Mouse (Mus musculus): ENCODE data around the gene Tmem198b. TPM values are rescaled to one million over a fixed set of nuclear protein-coding genes. Genes with fewer than 3 reads are reported as not detected.

Tmem198b gene
- polyA plus RNA-seq, 3 experiments from 2014 or later, result 3.9 to 5.3 (median 5.3) TPM

DNA sequence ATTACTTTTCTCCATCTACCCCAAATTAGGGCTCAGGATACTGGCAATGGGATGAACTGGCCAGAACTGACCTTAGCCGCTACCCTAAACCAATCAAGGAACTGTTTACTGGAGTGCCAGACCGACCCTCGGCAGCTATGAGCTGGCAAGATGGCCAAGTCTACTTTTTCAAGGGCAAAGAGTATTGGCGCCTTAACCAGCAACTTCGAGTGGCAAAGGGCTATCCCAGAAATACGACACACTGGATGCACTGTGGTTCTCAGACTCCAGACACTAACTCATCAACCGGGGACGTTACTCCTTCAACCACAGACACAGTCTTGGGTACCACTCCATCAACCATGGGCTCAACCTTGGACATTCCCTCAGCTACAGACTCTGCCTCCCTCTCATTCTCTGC, 5.5 kb downstream of the Tmem198b start:
- ATAC-seq, result no peak

- ATAC-seq, result no peak
Measured at GRCm38 (mm10) chr10:128795581-128795980, 8.6 kb downstream of the Tmem198b start.

DNA sequence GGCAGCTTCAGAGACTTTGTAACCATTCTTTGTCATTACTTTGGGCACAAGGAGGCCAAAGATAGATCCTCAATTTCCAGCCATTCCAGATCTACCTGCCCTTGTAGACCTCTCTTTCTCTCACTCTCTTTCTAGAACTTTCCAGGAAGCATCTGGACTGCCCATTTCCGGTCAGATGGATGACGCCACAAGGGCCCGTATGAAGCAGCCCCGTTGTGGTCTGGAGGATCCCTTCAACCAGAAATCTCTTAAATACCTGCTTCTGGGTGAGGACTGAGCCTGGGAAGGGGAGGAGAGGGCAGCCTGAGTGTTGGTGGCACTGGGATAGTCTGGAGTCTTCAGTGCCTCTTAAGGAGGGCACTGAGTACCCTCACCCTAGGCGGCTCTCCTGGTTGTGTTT, 9.8 kb downstream of the Tmem198b start:
- no peak for ATAC-seq

DNA sequence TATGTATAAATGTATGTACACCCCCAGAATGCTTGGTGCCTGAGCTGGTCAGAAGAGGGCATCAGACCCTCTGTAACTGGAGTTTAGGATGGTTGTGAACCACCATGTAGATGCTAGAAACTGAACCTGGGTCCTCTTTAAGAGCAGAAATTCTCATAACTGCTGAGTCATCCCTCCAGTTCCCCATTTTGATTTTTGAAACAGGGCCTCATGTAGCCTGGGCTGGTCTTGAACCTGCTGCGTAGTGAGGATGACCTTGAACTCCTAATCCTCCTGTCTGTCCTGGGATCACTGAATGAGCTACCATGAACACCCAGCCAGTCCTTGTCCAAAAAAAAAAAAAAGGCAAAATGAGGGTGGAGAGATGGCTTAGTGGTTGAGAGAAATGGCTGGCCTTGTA, 10.9 kb downstream of the Tmem198b start:
- ATAC-seq, result no peak

- no peak for ATAC-seq
Measured at GRCm38 (mm10) chr10:128792041-128792440, 12.1 kb downstream of the Tmem198b start.

- ATAC-seq, result no peak
Measured at GRCm38 (mm10) chr10:128790398-128791124, 13.6 kb downstream of the Tmem198b start, which contains the start of gene Mmp19. Gene Mmp19 (plus strand): TSS chr10:128790910.

DNA sequence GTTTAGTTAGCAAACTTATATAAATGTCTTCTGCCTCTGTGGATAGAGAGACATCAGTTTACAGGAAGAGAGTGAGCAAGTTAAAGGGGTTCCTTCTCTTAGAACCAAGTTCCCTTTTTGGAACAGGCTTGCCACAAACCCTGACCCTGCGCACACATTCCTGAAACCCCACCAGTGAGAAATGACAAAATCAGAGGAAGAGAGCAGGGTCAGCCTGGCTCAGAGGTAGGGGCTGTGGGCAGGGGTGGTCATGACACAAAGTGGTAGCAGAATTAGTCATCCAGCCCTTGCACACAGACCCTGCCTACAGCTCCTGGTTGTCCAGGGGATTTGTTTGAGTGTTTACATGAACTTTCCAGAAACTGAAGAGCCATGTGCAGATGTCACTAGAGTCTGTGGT, 24.0 kb downstream of the Tmem198b start:
- no peak for ATAC-seq

- ATAC-seq, result no peak
Measured at GRCm38 (mm10) chr10:128779011-128779795, 25.0 kb downstream of the Tmem198b start.

DNA sequence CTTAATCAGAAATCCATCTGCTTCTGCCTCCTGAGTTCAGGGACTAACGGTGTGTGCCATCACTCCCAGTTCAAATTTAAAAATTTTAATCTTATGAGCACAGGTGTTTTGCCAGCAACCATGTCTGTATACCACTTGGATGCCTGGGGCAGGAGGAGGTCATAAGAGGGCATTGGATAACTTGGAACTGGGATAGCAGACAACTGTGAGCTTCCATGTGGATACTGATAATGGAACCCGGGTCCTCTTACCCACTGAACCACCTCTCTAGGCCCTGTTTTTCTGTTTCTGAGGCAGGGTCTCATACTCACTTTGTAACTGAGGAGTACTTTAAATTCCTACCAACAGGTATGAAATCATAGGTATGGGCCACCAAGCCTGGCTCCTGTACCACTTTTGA, 25.7 kb downstream of the Tmem198b start:
- no peak for ATAC-seq

DNA sequence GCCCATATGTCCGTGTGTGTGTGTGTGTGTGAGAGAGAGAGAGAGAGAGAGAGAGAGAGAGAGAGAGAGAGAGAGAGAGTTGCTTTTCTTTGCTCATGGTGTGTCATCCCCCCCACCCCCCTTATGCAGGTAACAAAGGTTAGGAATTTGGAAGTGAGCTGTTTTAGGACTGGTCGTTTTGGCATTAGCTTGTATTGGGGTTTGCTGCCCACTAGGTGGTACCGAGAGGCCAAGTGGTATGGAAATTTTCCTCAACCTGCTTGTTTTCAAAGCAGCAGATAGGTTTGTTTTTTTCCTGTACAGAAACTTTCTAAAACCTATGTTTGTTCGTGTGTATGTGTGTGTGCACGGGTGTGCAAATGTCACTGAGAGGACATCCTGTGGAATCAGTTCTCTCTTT, 30.5 kb downstream of the Tmem198b start:
- ATAC-seq, result no peak

- no peak for ATAC-seq
Measured at GRCm38 (mm10) chr10:128772895-128773294, 31.3 kb downstream of the Tmem198b start.

Other genes with a start within 250 kb of the Tmem198b start
- 100 to 1,000 TPM; 110 to 145 (median 137) TPM for gene Pa2g4, start 238.4 kb downstream of the Tmem198b start, polyA plus RNA-seq (2017; shearing (Covaris generic))
- 1 to 10 TPM; 2.6 to 9.3 (median 3.9) TPM for gene Erbb3, start 214.7 kb downstream of the Tmem198b start, polyA plus RNA-seq (2017; shearing (Covaris generic))
- 1,000 to 10,000 TPM; 1,205 to 1,760 (median 1,564) TPM for gene Rps26, start 177.6 kb downstream of the Tmem198b start, polyA plus RNA-seq (2017; shearing (Covaris generic))
- gene Ikzf4, start 158.4 kb downstream of the Tmem198b start, polyA plus RNA-seq (2017; shearing (Covaris generic)), result 100 to 1,000 TPM in 2 of 3 experiments, 10 to 100 TPM in 1; 76.5 to 154 (median 110) TPM
- 10 to 100 TPM; 17.0 to 29.7 (median 24.3) TPM for gene Suox, start 130.3 kb downstream of the Tmem198b start, polyA plus RNA-seq (2017; shearing (Covaris generic))
- 10 to 100 TPM; 44.3 to 69.5 (median 63.9) TPM for gene Rab5b, start 108.1 kb downstream of the Tmem198b start, polyA plus RNA-seq (2017; shearing (Covaris generic))
- gene Pmel, start 100.2 kb downstream of the Tmem198b start, polyA plus RNA-seq (2017; shearing (Covaris generic)), result 1 to 10 TPM; 4.2 to 5.4 (median 4.3) TPM
- 10 to 100 TPM; 16.8 to 38.3 (median 19.9) TPM for gene Cdk2, start 99.3 kb downstream of the Tmem198b start, polyA plus RNA-seq (2017; shearing (Covaris generic))
- gene Dgka, start 59.5 kb downstream of the Tmem198b start, polyA plus RNA-seq (2017; shearing (Covaris generic)), result 100 to 1,000 TPM; 184 to 337 (median 319) TPM
- 10 to 100 TPM; 64.5 to 69.6 (median 66.4) TPM for gene Pym1, start 56.5 kb downstream of the Tmem198b start, polyA plus RNA-seq (2017; shearing (Covaris generic))
- under 1 TPM; 0.21 to 0.68 (median 0.22) TPM for gene Mmp19, start 13.5 kb downstream of the Tmem198b start, polyA plus RNA-seq (2017; shearing (Covaris generic))
- 10 to 100 TPM; 74.6 to 77.3 (median 75.8) TPM for gene Dnajc14, start 308 bp downstream of the Tmem198b start, polyA plus RNA-seq (2017; shearing (Covaris generic))
- gene Sarnp, start 13.0 kb upstream of the Tmem198b start, polyA plus RNA-seq (2017; shearing (Covaris generic)), result 100 to 1,000 TPM; 195 to 238 (median 227) TPM
- 10 to 100 TPM; 65.5 to 78.4 (median 71.5) TPM for gene Ormdl2, start 17.3 kb upstream of the Tmem198b start, polyA plus RNA-seq (2017; shearing (Covaris generic))
- gene Gdf11, start 87.3 kb upstream of the Tmem198b start, polyA plus RNA-seq (2017; shearing (Covaris generic)), result 1 to 10 TPM; 6.0 to 7.7 (median 7.3) TPM
- 1 to 10 TPM in 1 of 3 experiments, under 1 TPM in 1, not detected in 1; 0.58 to 2.0 TPM for gene Cd63, start 96.6 kb upstream of the Tmem198b start, polyA plus RNA-seq (2017; shearing (Covaris generic))
- gene Rdh5, start 118.5 kb upstream of the Tmem198b start, polyA plus RNA-seq (2017; shearing (Covaris generic)), result 10 to 100 TPM in 2 of 3 experiments, 1 to 10 TPM in 1; 5.1 to 12.9 (median 11.9) TPM
- 100 to 1,000 TPM; 196 to 255 (median 212) TPM for gene Bloc1s1, start 119.7 kb upstream of the Tmem198b start, polyA plus RNA-seq (2017; shearing (Covaris generic))
- 1 to 10 TPM; 3.6 to 5.1 (median 4.8) TPM for gene Itga7, start 129.4 kb upstream of the Tmem198b start, polyA plus RNA-seq (2017; shearing (Covaris generic))
- not detected for gene Mettl7b, start 156.6 kb upstream of the Tmem198b start, polyA plus RNA-seq (2017; shearing (Covaris generic))
- gene Olfr9, start 185.1 kb upstream of the Tmem198b start, polyA plus RNA-seq (2017; shearing (Covaris generic)), result not detected
- not detected for gene Olfr763, start 206.4 kb upstream of the Tmem198b start, polyA plus RNA-seq (2017; shearing (Covaris generic))
- not detected for gene Olfr764-ps1, start 235.5 kb upstream of the Tmem198b start, polyA plus RNA-seq (2017; shearing (Covaris generic))
- not detected for gene Olfr765, start 245.6 kb upstream of the Tmem198b start, polyA plus RNA-seq (2017; shearing (Covaris generic))